Mouse (Mus musculus) embryo, embryonic 11.5 days (tissue): Measurements from ENCODE around the gene Lalba.
"Not testable (repeated sequence)": the region's sequence is repeated elsewhere in the genome, so short reads cannot be mapped to it uniquely, and the experiment has no call there.

ENCODE experiments used
- DNase-seq: peaks from one replicate; pipeline ENCODE4 v3.0.0-alpha.2; 2012; ENCODE audit warnings: low read depth, low spot score

Gene Lalba

DNA sequence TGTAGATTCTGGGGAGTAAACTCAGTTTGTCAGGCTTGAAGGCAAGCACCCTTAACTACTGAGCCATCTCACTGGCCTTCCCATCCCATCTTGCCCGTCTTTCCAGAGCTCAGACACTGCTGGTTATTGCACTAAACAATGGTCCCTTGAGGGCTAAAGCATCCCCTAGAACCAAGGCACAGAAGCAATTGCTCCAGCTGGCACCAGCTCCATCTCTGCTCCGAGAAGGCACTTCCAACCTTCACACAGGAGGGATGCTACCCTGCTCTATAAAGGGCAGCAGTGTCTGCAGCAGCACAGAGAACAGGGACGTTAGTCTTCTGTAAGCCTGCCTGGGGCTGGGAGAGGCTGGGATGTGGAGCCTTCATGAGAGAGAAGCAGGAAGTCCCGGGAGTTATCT lies 9.6 kb upstream of the Lalba start, which contains the start of gene Olfr279:
Gene Olfr279 (plus strand): TSS at position 301 of the 400 bp plus-strand sequence.
- no peak for DNase-seq

DNA sequence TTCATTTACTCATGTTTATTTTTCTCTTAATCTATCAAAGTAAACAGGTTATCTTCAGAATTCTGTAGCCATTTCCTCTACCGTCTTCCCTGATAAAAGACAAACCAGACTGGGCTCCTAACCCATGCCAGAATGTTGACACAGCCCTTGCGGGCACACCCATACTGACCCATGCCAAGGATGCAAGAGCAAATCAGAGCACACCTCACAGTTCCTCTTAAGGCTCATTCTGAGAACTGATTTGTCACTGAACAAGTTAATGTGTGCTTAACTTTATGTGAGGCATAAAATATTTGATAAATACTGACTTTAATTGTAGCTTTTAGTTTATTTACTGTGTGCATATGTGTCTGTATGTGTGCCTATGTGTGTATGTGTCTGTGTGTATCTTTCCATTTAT lies 8.8 kb upstream of the Lalba start:
- no peak for DNase-seq

DNA sequence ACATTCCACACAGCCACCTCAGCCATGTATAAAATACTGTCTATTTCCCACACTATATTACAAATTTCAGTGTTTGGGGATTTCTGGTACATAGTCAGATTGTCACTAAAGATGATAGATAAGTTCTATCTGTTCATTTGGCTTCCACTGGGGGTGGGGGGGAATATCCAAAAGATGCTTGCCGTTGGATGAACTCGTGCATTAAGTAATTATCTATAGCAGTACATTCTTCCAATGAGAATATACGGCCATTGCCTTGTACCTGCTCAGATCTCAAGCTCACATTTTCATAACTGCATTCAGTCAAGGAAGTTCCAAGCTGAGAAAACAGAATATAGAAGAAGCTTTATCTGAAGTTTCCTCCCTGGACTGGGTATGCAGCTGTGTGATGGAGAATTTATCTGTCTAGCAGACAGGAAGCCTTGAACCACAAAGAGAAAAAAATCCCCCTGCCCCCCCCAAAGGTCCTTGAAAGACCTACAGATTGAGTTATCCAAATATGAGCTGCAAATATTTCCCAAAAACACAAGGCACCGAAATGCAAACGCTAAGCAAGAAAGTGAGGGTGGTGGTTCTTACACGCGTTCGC lies 4.0 kb upstream of the Lalba start:
- no peak for DNase-seq

DNA sequence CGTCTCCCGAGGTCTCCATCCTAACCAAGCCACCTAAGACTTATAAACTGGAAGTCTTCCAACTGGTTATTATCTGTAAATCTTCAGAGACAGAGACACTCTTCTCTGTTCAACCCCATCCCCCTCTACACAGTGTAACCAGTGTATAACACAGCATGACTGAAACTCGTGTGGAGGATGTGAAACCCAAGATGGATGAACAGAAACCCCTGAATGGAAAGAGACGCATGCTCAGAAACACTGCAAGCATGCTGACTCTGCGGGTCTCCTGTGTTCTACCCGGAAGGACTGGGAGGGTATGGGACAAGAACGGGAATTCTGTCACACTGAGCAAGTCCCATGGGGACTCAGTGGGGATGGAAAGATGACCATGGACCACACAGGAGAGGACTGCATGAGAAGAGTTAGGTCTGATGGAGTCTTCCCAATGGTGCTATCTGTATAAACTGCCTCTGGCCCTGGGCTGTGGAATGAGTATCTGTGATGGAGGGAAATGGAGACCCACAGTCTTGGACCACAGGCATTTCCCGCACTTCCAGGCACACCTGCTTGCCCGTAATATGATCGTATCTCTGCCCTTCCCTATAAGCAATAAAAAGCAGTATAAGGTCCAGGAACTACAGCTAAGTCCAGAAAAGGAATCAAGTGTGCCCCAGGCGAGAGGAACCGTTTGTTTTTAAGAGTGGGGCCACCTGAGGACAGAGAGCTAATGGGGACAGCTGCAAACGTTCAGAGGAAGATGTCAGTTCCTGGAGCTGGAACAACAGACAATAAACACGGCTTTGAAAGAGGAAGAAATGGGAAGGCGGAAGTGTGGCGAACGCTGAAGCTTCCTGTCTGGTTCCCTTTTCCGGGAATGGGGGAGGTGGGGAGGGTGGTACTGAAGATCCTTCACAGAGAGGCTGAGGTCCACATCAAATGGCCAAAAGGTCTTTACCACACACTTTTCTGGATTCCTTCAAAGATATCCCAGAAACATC lies 1.7 kb upstream of the Lalba start:
- DNase-seq: no peak

DNA sequence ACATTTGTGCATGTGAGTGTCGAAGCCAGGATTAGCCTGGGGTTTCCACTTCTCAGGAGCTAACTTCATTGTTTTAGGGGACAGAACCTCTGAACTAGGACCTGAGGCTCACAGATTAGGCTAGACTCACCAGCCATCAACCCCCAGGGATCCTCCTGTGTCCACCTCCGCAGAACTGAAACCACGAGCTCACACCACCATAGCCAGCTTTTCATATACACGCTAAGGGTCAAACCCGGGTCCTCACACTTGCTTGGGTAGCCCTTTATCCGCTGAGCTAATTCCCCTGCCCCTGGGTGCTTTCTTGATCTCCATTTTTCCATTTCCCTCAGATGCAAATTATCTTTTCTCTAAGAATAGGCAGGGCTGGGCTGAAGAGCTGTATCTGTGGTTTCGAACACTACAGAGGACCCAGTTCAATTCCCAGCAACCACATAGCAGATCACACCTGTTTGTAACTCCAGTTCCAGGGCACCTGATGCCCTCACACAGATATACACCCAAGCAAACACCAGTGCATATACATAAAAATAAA lies 2.9 kb downstream of the Lalba start:
- no peak for DNase-seq

DNA sequence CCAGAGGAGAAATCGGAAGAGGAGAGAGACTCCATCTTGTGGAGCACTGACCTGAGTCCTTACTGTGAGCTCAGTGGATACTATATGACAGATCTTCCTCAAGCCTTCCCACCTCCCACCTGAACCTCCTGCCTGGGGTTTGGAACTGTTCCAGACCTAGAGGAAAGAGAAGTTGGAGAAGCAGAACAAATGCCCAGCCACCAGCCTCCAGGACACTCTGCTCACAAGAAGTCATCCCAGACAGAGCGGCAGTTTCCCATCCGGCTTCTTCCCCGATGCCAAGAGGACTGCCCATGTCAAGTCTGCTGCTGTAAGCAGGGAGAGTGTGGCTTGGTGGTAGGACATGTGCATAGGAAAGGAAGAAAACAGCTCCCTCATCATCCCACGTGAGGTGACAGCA lies 6.2 kb downstream of the Lalba start:
- DNase-seq: no peak

DNA sequence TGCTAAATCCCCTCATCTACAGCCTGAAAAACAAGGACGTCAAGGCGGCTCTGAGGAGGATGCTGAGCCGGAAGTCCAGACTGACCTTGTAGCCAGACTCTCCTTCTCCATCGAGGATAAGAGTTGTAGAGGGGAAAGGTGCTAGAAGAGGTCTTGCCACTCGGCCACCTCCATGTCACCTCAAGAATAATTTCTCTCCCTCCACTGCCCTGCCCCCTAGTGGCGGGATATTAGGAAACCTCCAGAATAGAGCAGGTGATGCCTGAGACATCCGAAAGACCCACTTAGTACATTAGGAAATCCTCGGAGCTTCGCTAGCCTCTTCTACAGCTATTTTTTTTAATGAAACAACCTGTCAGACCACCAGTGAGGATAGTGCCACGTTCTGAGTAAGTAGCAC lies 7.1 kb downstream of the Lalba start:
- no peak for DNase-seq

DNA sequence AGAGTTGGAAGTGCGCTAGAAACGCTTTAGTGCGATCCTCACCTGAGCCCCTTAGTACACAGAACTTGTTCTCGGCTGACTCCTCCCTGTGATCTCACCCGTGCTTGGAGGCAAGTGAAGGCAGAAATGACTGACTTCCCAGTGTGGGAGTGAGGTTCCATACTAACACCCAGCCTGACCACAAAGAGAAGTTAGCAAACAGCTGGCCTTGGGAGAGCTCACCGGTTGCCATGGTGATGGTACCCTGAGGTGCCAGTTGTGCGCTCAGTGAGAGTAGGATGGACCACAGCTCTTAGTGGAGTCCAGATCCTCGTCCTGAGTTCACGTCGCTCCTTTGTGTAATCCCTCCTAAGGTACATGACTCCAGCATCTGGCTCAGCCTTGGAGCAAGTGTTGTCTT lies 7.6 kb downstream of the Lalba start:
- DNase-seq: no peak

DNA sequence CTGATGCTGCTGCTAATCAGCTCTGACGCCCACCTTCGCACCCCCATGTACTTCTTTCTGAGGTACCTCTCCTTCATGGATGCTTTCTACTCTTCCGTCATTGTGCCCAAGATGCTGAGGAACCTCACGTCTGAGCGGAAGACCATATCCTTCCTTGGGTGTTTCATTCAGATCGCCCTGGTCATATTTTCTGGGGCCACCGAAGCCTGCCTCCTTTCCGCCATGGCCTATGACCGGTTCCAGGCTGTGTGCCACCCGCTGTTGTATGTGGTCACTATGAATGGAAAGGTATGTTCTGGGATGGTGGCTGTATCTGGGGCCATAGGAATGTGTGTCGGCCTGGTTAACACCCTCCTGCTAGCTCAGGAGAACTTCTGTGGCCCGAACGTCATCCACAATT lies 11.0 kb downstream of the Lalba start:
- DNase-seq: no peak

DNA sequence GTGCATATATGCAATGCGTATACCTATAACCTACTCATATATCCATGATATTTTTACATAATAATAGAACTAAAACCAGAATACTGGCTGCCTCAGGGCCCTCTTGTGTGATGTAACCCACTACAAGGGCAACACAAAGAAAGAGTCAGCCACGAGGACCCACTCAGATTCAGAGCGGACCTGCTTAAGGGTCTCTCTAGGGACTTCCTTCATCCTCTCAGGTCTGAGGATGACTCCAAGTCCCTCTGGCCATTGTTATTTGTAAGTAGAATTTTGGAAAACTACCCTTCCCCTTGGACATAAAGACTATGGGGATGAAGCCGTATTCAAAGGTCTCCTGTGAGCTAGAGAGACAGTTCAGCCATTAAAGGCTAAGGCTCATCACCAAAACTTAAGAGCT lies 12.9 kb downstream of the Lalba start, which contains the start of gene OR5BS1P:
Gene OR5BS1P (plus strand): TSS at position 301 of the 400 bp plus-strand sequence.
- DNase-seq: no peak

DNA sequence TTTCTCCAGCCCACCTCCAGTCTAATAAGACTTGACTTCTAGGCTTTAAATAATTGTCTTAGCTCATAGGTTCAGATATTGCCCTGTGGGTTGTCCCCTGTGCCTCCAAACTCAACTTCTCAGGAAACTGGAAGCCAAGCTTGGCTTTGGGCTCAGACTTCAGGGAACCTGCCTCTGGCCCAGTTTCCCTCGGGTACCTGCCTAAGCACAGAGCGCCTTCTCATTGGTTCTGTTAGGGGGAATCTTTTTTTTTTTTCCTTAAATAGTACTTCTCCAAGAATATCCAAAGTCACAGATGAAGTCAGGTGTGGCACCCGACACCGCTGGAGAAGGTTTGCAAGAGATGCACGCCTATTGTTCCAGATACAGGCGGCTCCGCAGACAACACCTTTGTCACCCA lies 30.2 kb downstream of the Lalba start, which contains the start of gene Olfr281:
Gene Olfr281 (plus strand): TSS at position 301 of the 400 bp plus-strand sequence.
- no peak for DNase-seq

DNA sequence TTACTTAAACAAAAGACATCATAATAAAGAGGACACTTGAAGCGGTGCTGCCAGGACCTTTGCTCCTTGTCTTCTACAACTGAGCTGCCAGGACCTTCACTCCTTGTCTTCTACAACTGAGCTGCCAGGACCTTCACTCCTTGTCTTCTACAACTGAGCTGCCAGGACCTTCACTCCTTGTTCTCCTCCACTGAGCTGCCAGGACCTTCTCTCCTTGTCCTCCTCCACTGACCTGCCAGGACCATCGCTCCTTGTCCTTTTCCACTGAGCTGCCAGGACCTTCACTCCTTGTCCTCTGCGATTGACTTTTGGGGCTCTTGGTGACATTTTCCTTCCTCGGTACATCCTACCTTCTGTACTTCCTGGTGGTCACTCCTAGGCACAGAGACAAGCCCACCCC lies 34.0 kb downstream of the Lalba start:
- no peak for DNase-seq

DNA sequence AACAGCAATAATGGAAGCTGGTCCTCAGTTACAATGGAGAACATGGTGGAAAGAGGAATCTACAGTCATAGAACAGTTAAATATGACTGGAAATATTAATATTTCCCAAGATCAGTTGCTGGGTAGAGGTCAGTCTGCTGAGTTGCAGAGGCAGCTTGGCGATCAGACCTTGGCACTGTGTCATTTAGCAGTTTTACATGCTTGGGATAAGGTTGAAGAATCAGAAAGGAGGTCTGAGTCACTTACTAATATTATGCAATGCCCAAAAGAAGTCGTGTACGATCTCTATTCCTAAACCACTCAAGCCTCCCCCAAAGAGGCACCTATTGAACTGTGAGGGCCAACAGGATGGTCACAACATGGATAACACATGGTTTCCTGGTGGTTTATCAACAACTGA lies 38.0 kb downstream of the Lalba start:
- no peak for DNase-seq

DNA sequence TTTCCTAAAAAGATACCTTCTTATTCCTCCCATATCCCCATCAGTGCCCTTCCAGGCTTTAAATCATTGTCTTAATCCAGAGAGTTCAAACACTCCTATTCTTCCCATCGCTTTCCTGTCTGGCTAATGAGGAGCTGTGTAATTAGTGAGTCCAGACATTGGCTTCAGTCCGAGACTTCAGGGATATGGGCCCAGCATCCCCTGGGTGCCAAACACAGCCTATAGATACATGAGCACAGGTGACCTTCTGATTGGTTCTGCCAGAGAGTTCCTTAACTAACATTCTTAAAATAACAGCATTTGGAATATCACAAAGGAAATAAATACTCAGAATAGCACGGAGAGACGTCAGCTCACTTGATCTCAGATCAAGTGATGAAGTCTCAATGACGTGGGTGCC lies 51.6 kb downstream of the Lalba start, which contains the start of gene Olfr282:
Gene Olfr282 (plus strand): TSS at position 301 of the 400 bp plus-strand sequence.
- DNase-seq: not testable (repeated sequence)
